Mouse (Mus musculus): ENCODE data around the gene Dph1.
"Not testable (repeated sequence)": the region's sequence is repeated elsewhere in the genome, so short reads cannot be mapped to it uniquely, and the experiment has no call there.

Gene Dph1

GRCm38 (mm10) chr11:75203926-75204325 lies 12.9 kb upstream of the Dph1 start:
- no peak for DNase-seq (ENCODE audit: low spot score)

GRCm38 (mm10) chr11:75201721-75202120 lies 10.7 kb upstream of the Dph1 start:
- no peak for DNase-seq (ENCODE audit: low spot score)

- no peak for DNase-seq (ENCODE audit: low spot score)
Measured at GRCm38 (mm10) chr11:75200935-75201334, 9.9 kb upstream of the Dph1 start.

GRCm38 (mm10) chr11:75199951-75200350 lies 8.9 kb upstream of the Dph1 start:
- no peak for DNase-seq (ENCODE audit: low spot score)

GRCm38 (mm10) chr11:75198792-75199191 lies 7.8 kb upstream of the Dph1 start:
- no peak for DNase-seq (ENCODE audit: low spot score)

- no peak for DNase-seq (ENCODE audit: low spot score)
Measured at GRCm38 (mm10) chr11:75197956-75198355, 6.9 kb upstream of the Dph1 start.

- no peak for DNase-seq (ENCODE audit: low spot score)
Measured at GRCm38 (mm10) chr11:75196131-75196530, 5.1 kb upstream of the Dph1 start.

- peak; percentile 61 for DNase-seq (ENCODE audit: low spot score)
Measured at GRCm38 (mm10) chr11:75194850-75195461, 3.9 kb upstream of the Dph1 start.

GRCm38 (mm10) chr11:75194121-75194849 lies 3.2 kb upstream of the Dph1 start:
- DNase-seq (ENCODE audit: low spot score), result no peak

- DNase-seq (ENCODE audit: low spot score), result peak; percentile 61
Measured at GRCm38 (mm10) chr11:75193256-75194071, 2.4 kb upstream of the Dph1 start, which contains the start of gene Rtn4rl1. Gene Rtn4rl1 (plus strand): TSS chr11:75193783.

- peak; percentile 76 for DNase-seq (ENCODE audit: low spot score)
Measured at GRCm38 (mm10) chr11:75192336-75193214, 1.5 kb upstream of the Dph1 start.

- no peak for DNase-seq (ENCODE audit: low spot score)
Measured at GRCm38 (mm10) chr11:75191841-75192240, 800 bp upstream of the Dph1 start.

- peak; percentile 82 for DNase-seq (ENCODE audit: low spot score)
Measured at GRCm38 (mm10) chr11:75190371-75190724, 693 bp downstream of the Dph1 start.

GRCm38 (mm10) chr11:75189713-75190370 lies 1.2 kb downstream of the Dph1 start:
- no peak for DNase-seq (ENCODE audit: low spot score)

GRCm38 (mm10) chr11:75184986-75185385 lies 6.1 kb downstream of the Dph1 start:
- no peak for DNase-seq (ENCODE audit: low spot score)

GRCm38 (mm10) chr11:75184573-75184972 lies 6.5 kb downstream of the Dph1 start:
- DNase-seq (ENCODE audit: low spot score), result no peak

- no peak for DNase-seq (ENCODE audit: low spot score)
Measured at GRCm38 (mm10) chr11:75183917-75184570, 7.0 kb downstream of the Dph1 start.

- DNase-seq (ENCODE audit: low spot score), result peak; percentile 90
Measured at GRCm38 (mm10) chr11:75178672-75179208, 12.3 kb downstream of the Dph1 start, which contains the start of gene Ovca2. Gene Ovca2 (minus strand): TSS chr11:75178835.

GRCm38 (mm10) chr11:75178011-75178410 lies 13.0 kb downstream of the Dph1 start:
- no peak for DNase-seq (ENCODE audit: low spot score)

- not testable (repeated sequence) for DNase-seq (ENCODE audit: low spot score)
Measured at GRCm38 (mm10) chr11:75174574-75174973, 16.5 kb downstream of the Dph1 start.
